Mouse (Mus musculus) heart, embryonic 13.5 days (tissue): ENCODE data around the gene Ppfia4. TPM values are rescaled to one million over a fixed set of nuclear protein-coding genes. Genes with fewer than 3 reads are reported as not detected.
A peak's percentile ranks its signal among the peaks of the same experiment; 100 is the strongest.

ENCODE experiments used
- ATAC-seq: fragments of 200-750 bp; cut with Nextera tagmentation; 2 replicates; pipeline ENCODE4 v1.8.0; 2017; ENCODE audit warnings: moderate TSS enrichment; ENCODE audit not compliant: insufficient number of reproducible peaks, low FRiP score, low TSS enrichment; ENCODE audit errors: extremely low read depth
- H3K27ac ChIP-seq: fragments of 300-500 bp; sonication (generic); replicated peaks from 2 replicates; pipeline ENCODE4 v1.5.1; 2015; ENCODE audit warnings: moderate library complexity, mild to moderate bottlenecking, inconsistent platforms
- H3K27me3 ChIP-seq: fragments of 300-500 bp; sonication (generic); replicated peaks from 2 replicates; pipeline ENCODE4 v1.6.1; 2015; ENCODE audit warnings: mild to moderate bottlenecking, inconsistent platforms
- H3K36me3 ChIP-seq: fragments of 300-500 bp; sonication (generic); 2 replicates; pipeline ENCODE4 v1.6.1; 2015; ENCODE audit warnings: mild to moderate bottlenecking, inconsistent platforms
- H3K4me1 ChIP-seq: fragments of 300-500 bp; sonication (generic); 2 replicates; pipeline ENCODE4 v1.6.1; 2015; ENCODE audit warnings: inconsistent platforms
- H3K4me2 ChIP-seq: fragments of 300-500 bp; sonication (generic); 2 replicates; pipeline ENCODE4 v1.6.1; 2015; ENCODE audit warnings: inconsistent platforms, mild to moderate bottlenecking, moderate library complexity
- H3K4me3 ChIP-seq: fragments of 300-500 bp; sonication (generic); 2 replicates; pipeline ENCODE4 v1.5.1; 2015; ENCODE audit warnings: moderate library complexity, mild to moderate bottlenecking, inconsistent platforms
- H3K9ac ChIP-seq: fragments of 300-500 bp; sonication (generic); 2 replicates; pipeline ENCODE4 v1.6.1; 2015; ENCODE audit warnings: inconsistent platforms, mild to moderate bottlenecking, moderate library complexity
- H3K9me3 ChIP-seq: fragments of 300-500 bp; sonication (generic); 2 replicates; pipeline ENCODE4 v1.6.1; 2016; ENCODE audit warnings: inconsistent platforms
- WGBS: fragments of 180-500 bp; shearing (Covaris S2); methylation state at CpG from one replicate; pipeline ENCODE4 v1.1.7; 2015; ENCODE audit warnings: mixed read lengths; 5-methylcytosine and 5-hydroxymethylcytosine counted together
- polyA plus RNA-seq: library from polyadenylated mRNA; unstranded; fragments of >200 nt; fragmentation: Nextera tagmentation; extraction: Ambion mirVana; gene quantifications from 2 replicates; pipeline ENCODE4 v1.2.1, GENCODE M21; 2015

The Ppfia4 gene
- polyA plus RNA-seq = 10.9 and 12.6 TPM in 2 replicates

DNA sequence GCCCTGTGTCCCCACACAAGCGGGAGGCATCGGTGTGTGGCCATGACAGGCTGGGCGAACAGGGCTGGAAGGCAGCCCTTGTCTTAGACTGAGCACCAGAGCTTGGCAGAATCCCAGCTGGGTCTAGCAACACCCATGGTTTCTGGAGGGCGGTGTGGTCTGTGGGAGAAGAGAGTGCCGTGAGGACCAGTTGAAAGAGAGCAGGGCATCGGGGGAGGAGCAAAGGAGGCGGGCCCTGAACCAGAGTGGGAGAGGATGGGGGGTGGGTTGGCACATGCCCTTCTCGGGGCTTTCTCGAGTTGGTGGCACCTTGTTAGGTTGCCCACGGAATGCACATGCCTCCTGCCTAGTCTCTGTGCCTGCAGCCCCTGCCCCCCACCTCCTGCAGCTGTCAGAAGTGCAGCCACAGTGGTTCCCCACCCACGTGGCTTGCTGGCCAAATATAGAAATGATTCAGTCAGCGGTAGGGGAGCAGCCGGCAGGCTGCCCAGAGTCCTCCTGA lies at the start of gene Ppfia4:
Gene Ppfia4 (minus strand): TSS at position 159 of the 502 bp plus-strand sequence.
- Histone ChIP-seq H3K4me1 (peaks cover 64% of the 10 kb centered on the region), H3K27me3 (no peaks in the 10 kb centered on the region), H3K36me3 (peaks cover 5% of the 10 kb centered on the region), H3K4me2 (peak within 1 kb of the TSS; percentile 61), H3K9ac (peak within 1 kb of the TSS; percentile 72), H3K27ac (peak within 1 kb of the TSS; percentile 93), H3K4me3 (peak within 1 kb of the TSS; percentile 31), H3K9me3 (no peaks in the 10 kb centered on the region)
- WGBS = 24% methylated on average over 13 of the region's 13 CpGs
- peak; percentile 63; the same call in 1 of the 2 replicates for ATAC-seq

GRCm38 (mm10) chr1:134381795-134382625 lies 49.3 kb upstream of the Ppfia4 start:
- Histone ChIP-seq H3K27me3 (no peaks in the 10 kb centered on the region), H3K27ac (no peak overlapping the region), H3K9me3 (0 out of 2 replicates have a peak, but pooled peaks cover 5% of the 10 kb centered on the region), H3K36me3 (no peaks in the 10 kb centered on the region), H3K4me3 (peak overlapping the region; percentile 47), H3K4me1 (peaks cover 10% of the 10 kb centered on the region), H3K9ac (peak overlapping the region; percentile 73), H3K4me2 (peak overlapping the region; percentile 74)
- WGBS = 4% methylated on average over 19 of the region's 19 CpGs
- no peak for ATAC-seq

DNA sequence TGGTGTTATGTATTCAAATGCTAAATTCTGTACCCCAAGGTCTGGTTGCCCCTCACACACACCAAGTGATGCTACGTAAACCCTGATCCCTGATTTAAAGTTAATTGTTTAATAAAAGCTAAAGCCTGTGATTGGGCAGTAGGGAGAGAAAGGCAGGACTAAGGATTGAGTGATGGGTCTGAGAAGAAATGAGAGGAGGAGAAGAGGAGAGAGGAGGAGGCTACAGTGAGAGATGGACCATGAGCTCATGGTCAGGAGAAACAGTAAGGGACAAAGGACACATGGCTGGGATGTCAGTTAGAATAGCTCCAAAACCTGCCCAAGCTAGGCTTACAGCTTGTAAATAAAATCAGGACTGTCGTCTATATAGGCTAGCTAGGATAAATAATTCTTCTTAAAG lies 48.3 kb upstream of the Ppfia4 start:
- Histone ChIP-seq H3K9ac (no peak overlapping the region), H3K9me3 (0 out of 2 replicates have a peak, but pooled peaks cover 5% of the 10 kb centered on the region), H3K4me3 (no peak overlapping the region), H3K27ac (no peak overlapping the region), H3K27me3 (no peaks in the 10 kb centered on the region), H3K36me3 (no peaks in the 10 kb centered on the region), H3K4me1 (peaks cover 10% of the 10 kb centered on the region), H3K4me2 (peak overlapping the region; percentile 74; the same call in 1 of the 2 replicates)
- WGBS = 82% methylated on average over 2 of the region's 2 CpGs
- ATAC-seq = no peak

DNA sequence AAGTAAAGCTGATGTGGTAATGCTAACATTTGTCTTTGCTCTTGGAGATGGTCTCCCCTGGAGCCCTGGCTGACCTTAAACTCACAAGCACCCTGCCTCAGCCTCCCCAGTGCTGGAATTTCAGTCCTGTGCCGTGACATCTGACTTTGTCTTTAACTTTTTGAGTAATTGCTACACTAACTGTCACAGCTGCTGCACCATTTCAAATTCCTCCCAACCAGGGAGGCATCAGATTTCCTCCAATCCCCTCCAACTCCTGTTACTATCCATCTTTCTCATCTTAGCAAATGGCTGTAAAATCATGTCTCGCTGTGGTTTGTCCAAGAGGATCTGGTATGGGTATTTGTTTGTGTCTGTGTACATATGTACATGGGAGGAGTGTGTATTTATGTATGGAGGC lies 41.4 kb upstream of the Ppfia4 start:
- no peak for ATAC-seq
- Histone ChIP-seq H3K4me2 (no peak overlapping the region), H3K27ac (no peak overlapping the region), H3K27me3 (no peaks in the 10 kb centered on the region), H3K4me1 (no peaks in the 10 kb centered on the region), H3K4me3 (no peak overlapping the region), H3K9me3 (peaks cover 17% of the 10 kb centered on the region), H3K36me3 (no peaks in the 10 kb centered on the region), H3K9ac (no peak overlapping the region)
- WGBS = 65% methylated on average over 2 of the region's 2 CpGs

DNA sequence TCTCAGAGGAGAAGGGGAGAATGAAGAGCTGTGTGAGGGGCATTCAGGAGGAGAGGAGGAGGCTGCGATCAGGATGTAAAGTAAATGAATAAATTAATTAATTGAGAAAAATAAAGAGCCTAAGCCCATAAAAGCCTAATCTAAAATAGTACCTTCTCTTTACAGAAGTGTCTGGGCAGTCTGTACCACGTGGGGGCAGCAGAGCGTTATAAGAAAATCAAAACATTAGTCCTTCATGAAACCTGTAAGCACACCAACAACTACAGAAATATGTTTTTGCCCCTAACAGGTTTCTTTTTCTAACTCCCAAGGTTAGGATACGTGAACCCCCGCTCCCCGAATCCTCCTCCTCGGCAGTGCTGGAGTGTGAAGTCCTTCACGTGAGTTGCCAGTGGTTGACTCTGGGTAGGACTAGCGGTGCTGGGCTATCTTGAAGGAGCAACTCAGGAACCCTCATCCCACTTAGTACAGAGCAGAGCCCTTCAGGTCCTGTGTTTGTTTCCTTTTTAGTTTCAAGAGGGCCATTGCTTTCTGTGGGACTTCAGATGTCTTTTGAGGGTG lies 36.1 kb upstream of the Ppfia4 start:
- 44% methylated on average over 9 of the region's 9 CpGs for WGBS
- Histone ChIP-seq H3K9ac (no peak overlapping the region), H3K4me3 (no peak overlapping the region), H3K4me1 (no peaks in the 10 kb centered on the region), H3K4me2 (no peak overlapping the region), H3K36me3 (no peaks in the 10 kb centered on the region), H3K27me3 (no peaks in the 10 kb centered on the region), H3K27ac (no peak overlapping the region), H3K9me3 (peaks cover 17% of the 10 kb centered on the region)
- no peak for ATAC-seq

- ATAC-seq = no peak
- Histone ChIP-seq H3K4me1 (peaks cover 12% of the 10 kb centered on the region), H3K36me3 (peaks cover 2% of the 10 kb centered on the region; the same call in 1 of the 2 replicates), H3K27ac (no peak overlapping the region), H3K4me2 (no peak overlapping the region), H3K27me3 (no peaks in the 10 kb centered on the region), H3K9me3 (peaks cover 7% of the 10 kb centered on the region; the same call in 1 of the 2 replicates), H3K9ac (no peak overlapping the region), H3K4me3 (no peak overlapping the region)
- 53% methylated on average over 5 of the region's 5 CpGs for WGBS
Observed at GRCm38 (mm10) chr1:134365491-134365890, 32.8 kb upstream of the Ppfia4 start.

GRCm38 (mm10) chr1:134363194-134363593 lies 30.5 kb upstream of the Ppfia4 start:
- Histone ChIP-seq H3K27ac (no peak overlapping the region), H3K9me3 (no peaks in the 10 kb centered on the region), H3K27me3 (no peaks in the 10 kb centered on the region), H3K4me2 (no peak overlapping the region), H3K36me3 (peaks cover 25% of the 10 kb centered on the region), H3K4me3 (no peak overlapping the region), H3K4me1 (peaks cover 20% of the 10 kb centered on the region), H3K9ac (no peak overlapping the region)
- no peak for ATAC-seq
- 75% methylated on average over 4 of the region's 4 CpGs for WGBS

DNA sequence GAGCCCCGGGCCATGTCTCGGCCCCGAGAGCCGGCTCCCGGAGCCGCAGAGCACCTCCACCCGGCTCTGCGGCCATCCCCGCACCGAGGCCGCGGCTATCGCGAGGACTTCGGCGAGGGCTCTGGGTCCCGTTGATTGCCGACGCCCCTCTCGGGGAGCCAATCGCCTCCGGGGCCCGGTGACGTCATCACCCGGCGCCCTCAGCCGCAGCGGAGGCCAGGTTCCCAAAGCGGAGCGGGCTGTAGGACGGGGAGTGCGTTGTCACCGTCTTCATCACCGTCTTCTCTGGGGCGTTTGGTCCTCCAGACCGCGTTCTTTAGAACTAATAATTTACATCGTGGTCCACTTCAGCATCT lies 29.1 kb upstream of the Ppfia4 start, which contains the start of gene Tmem183a:
Gene Tmem183a (minus strand): TSS at position 123 of the 356 bp plus-strand sequence.
- Histone ChIP-seq H3K4me2 (peak within 1 kb of the TSS; percentile 93), H3K4me1 (peaks cover 20% of the 10 kb centered on the region), H3K4me3 (peak within 1 kb of the TSS; percentile 97), H3K27ac (peak within 1 kb of the TSS; percentile 81), H3K9me3 (no peaks in the 10 kb centered on the region), H3K27me3 (no peaks in the 10 kb centered on the region), H3K36me3 (peaks cover 38% of the 10 kb centered on the region), H3K9ac (peak within 1 kb of the TSS; percentile 97)
- peak; percentile 97 for ATAC-seq
- WGBS = under 1% methylated on average over 38 of the region's 38 CpGs

DNA sequence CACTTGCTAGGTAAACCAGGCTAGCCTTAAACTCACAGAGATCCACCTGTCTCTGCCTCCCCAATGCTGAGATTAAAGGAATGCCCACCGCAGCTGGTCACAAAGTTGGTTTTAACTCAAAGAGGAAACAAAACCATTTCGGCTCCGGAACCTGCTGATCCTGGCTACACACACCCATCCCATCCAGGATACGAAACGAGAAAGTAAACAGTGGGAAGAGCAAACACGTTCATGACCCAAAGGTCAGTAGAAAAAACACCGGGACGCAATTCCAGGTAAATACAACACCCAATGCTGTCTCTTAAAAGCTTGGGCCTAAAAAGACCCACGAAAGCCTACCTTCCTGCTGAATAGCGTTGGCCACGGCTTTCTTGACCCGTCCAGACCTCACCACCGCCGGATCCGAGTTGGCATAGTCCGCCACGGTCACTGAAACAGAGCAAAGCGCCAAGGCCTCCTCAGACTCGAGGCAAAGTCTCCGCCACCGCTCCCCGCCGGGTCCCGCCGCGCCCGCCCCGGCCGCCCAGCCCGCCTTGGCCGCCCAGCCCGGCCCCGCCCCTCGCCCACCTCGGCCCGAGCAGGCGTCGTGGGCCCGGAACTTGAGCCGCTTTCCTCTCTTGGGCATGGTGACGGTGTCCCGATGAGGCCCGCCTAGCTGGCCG lies 28.6 kb upstream of the Ppfia4 start:
- H3K4me2 ChIP-seq = peak overlapping the region; percentile 93
- H3K9ac ChIP-seq = peak overlapping the region; percentile 97
- peaks cover 42% of the 10 kb centered on the region for H3K36me3 ChIP-seq
- H3K27me3 ChIP-seq = no peaks in the 10 kb centered on the region
- peak overlapping the region; percentile 81 for H3K27ac ChIP-seq
- no peaks in the 10 kb centered on the region for H3K9me3 ChIP-seq
- ATAC-seq = peak; percentile 81
- under 1% methylated on average over 33 of the region's 44 CpGs for WGBS
- peaks cover 20% of the 10 kb centered on the region for H3K4me1 ChIP-seq
- peak overlapping the region; percentile 97 for H3K4me3 ChIP-seq

DNA sequence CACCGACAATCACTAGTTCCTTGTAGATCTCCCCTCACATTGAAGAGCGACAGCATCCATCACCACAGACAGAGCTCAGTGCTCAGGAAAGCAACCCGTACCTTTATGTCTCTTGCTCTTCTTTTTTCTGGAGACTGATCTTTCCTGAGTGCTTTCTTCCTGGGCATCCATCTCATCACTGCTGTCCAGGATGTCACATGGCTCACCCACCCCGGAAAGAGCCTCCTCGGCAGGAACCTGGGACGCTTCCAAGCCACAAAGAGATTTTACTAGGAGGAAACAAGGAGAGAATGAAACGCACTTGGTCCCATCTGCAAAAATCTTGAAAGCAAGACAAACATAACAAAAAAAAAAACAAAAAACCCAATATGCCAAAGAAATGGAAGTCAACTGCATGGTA lies 27.9 kb upstream of the Ppfia4 start:
- H3K27me3 ChIP-seq = no peaks in the 10 kb centered on the region
- peak overlapping the region; percentile 97 for H3K4me3 ChIP-seq
- 69% methylated on average over 7 of the region's 7 CpGs for WGBS
- no peaks in the 10 kb centered on the region for H3K9me3 ChIP-seq
- H3K36me3 ChIP-seq = peaks cover 48% of the 10 kb centered on the region
- no peak overlapping the region for H3K27ac ChIP-seq
- peak overlapping the region; percentile 93 for H3K4me2 ChIP-seq
- peak overlapping the region; percentile 97 for H3K9ac ChIP-seq
- ATAC-seq = no peak
- H3K4me1 ChIP-seq = peaks cover 20% of the 10 kb centered on the region

DNA sequence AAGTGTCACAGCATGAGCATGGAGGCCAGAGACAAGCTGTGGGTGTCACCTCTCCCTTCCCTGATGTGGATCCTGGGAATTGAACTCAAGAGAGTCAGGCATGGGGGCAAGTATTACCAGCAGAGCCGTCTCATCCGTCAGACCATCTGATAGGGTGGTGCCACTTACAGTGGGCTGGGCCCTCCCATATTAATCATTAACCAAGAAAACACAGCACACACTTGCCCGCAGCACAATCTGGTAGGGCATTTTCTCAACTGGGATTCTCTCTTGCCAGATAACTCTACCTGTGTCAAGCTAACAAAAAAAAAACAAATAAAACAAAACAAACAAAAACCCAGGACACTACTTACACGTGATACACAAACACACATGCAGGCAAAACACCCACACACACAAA lies 24.7 kb upstream of the Ppfia4 start:
- H3K9me3 ChIP-seq = no peaks in the 10 kb centered on the region
- H3K27me3 ChIP-seq = no peaks in the 10 kb centered on the region
- H3K4me3 ChIP-seq = no peak overlapping the region
- H3K4me2 ChIP-seq = no peak overlapping the region
- H3K4me1 ChIP-seq = peaks cover 18% of the 10 kb centered on the region
- peaks cover 80% of the 10 kb centered on the region for H3K36me3 ChIP-seq
- WGBS = 81% methylated on average over 4 of the region's 4 CpGs
- H3K27ac ChIP-seq = no peak overlapping the region
- no peak overlapping the region for H3K9ac ChIP-seq
- no peak for ATAC-seq
